Mouse (Mus musculus): ENCODE measurements at regions not wholly inside any gene's neighbourhood (a gene's known extent, or its start where the extent isn't known, plus 50 kb on each side); places are given as distances from the start of the nearest gene placed in this dataset.

DNA sequence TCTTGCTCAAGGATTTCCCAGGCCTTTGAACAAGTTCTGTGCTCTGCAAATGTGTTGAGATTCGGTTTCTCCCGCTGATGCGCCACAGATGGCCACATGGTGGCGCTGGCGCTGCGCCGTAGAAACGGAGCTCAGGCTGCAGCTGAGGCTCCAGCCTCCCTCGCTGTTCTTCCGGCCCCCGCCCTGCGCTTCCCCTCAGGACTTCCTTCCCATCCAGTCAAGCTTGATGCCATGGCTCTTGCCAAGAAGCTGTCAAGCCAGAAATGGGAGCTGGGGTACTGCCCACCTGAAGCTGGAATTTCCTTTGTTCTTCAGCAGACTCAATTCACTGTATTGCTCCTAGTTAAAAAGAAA is 263.9 kb downstream of the Mpdz start:
- DNase-seq (ENCODE audit: low spot score) = peak; percentile 89

DNA sequence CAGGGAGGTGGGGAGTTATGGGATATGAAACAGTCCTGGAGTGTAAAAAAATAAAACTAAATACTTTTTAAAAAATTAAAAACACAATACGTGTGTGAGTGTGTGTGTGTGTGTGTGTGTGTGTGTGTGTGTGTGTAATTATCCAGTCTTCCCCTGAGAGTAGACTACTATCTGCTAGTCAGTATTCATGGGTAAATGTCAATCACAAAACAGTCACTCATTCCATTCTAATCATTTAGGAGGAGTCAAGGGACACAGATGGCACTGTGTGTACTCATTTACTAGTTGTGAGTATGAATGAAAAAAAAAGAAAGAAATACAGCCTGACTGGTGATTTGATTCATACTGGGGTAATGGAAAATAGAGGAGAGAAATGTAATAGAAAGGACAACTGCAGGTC is 226.5 kb downstream of the Mpdz start:
- DNase-seq (ENCODE audit: low spot score) = no peak

DNA sequence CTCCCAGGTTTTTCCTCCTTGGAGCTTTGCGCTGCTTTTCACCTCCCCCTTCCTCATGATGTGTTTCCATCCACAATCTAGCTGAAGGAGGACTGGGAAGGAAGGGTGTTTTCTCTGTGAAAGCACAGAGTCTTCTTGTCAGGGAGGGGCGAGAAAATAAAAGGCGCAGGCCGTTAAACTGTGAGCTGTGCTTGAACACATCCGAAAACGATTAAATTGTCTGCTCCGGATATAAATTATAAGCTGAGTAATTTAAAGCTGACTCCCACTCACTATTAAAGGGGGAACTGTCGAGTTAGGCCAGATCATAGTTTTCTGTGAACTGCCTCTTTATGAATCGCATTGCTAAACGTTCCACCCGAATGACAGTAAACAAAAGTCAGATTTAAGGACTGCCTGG is 224.6 kb downstream of the Mpdz start:
- DNase-seq (ENCODE audit: low spot score) = no peak

DNA sequence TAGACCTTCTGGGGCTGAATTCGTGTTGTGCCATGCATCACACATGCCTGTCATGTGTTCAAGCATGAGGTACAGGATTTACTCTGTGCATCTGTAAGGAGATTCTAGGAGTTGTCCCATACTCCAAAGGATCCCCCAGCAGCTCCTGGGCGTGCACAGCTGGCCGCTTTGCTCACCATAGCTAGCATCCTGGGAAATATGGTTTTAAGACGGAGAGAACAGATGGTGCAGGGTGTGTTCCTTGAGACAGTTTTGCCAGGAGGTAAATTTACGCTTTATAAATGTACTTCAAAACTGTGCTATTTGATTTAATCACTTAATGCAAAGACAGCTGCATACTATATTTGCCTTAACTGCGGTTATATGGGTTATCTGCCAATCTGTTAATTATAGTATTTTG is 220.6 kb downstream of the Mpdz start:
- DNase-seq (ENCODE audit: low spot score) = no peak

DNA sequence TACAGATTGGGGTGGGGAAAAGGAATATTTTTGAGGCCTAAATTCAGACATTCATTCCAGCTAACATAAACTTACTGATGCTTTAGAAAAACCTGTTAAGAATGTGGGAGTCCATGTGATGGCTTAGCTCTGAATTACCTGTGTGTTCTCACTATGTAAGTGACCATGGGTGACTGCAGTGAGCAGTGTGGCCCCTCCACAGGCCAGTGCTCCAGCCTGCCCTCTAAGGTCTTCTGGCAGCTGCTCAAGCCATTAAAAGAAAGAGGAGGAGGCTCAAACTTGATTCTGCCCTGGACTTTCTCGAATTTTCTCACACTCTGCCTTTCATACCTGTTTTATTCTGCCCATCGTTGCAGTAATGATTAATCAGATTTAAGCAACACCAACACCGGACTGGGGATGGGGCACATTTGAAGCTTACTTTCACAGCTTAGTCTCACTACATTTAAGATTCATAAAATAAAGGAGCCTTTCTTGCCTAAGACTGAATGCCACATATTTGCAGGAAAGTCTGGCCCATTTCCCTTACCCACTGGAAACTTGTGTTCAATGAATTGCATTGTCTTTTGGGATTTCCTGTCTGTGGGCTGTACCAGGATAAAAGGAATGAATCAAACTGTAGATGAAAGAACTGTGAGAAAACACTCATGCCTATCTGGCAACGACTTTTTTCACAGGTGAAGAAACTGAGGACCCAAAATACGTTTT is 220.0 kb downstream of the Mpdz start:
- DNase-seq (ENCODE audit: low spot score) = no peak

Measured in testis, postnatal 10 days (tissue).